Comparison of ENCODE assay signal across 8 mouse cellular contexts in genomic region chr2:30711853-30712498, GRCm38 (mm10).
A peak's percentile ranks its signal among the peaks of the same experiment; 100 is the strongest.
DNase-seq lines count a peak whose midpoint lies in the region; ATAC-seq lines count a peak whose summit lies in the region.

No protein-coding gene starts in this region.

- peak; percentile 34; the same call in 1 of the 2 replicates for ATAC-seq in embryonic facial prominence, embryonic 15.5 days (ENCODE audit: insufficient number of reproducible peaks, low FRiP score, low TSS enrichment, low read depth)
- peak; percentile 14; the same call in 1 of the 2 replicates for ATAC-seq in heart, embryonic 13.5 days (ENCODE audit: extremely low read depth, insufficient number of reproducible peaks, low FRiP score, low TSS enrichment)
- peak; percentile 20 for ATAC-seq in kidney, embryonic 16.5 days (ENCODE audit: low FRiP score, low TSS enrichment)
- ATAC-seq in liver, embryonic 15.5 days (ENCODE audit: insufficient read depth): peak; percentile 15; the same call in 1 of the 2 replicates
- ATAC-seq in neural tube, embryonic 12.5 days (ENCODE audit: low FRiP score, low read depth): peak; percentile 77

- DNase-seq in A20 (ENCODE audit: low read depth, low spot score): peak; percentile 91
- DNase-seq in adrenal gland, postnatal 25 days: peak; percentile 95
- peak; percentile 75 to 83 for DNase-seq in thymus, adult 18-20 months

- peak overlapping the region; percentile 93 for H3K27ac ChIP-seq in embryonic facial prominence, embryonic 15.5 days (replicated peaks)
- peak overlapping the region; percentile 97 for H3K27ac ChIP-seq in heart, embryonic 13.5 days (replicated peaks)
- H3K27ac ChIP-seq in kidney, embryonic 16.5 days (ENCODE audit: low read length): peak overlapping the region; percentile 97
- peak overlapping the region; percentile 38; the same call in 1 of the 2 replicates for H3K27ac ChIP-seq in liver, embryonic 15.5 days (replicated peaks)
- peak overlapping the region; percentile 95 for H3K27ac ChIP-seq in neural tube, embryonic 12.5 days

- peaks cover 79% of the 10 kb centered on the region for H3K4me1 ChIP-seq in embryonic facial prominence, embryonic 15.5 days
- H3K4me1 ChIP-seq in heart, embryonic 13.5 days: peaks cover 69% of the 10 kb centered on the region
- H3K4me1 ChIP-seq in kidney, embryonic 16.5 days (ENCODE audit: insufficient read depth, low read length): peaks cover 76% of the 10 kb centered on the region
- H3K4me1 ChIP-seq in liver, embryonic 15.5 days (replicated peaks): peaks cover 34% of the 10 kb centered on the region
- H3K4me1 ChIP-seq in neural tube, embryonic 12.5 days: peaks cover 67% of the 10 kb centered on the region

- H3K27me3 ChIP-seq in embryonic facial prominence, embryonic 15.5 days: no peaks in the 10 kb centered on the region
- no peaks in the 10 kb centered on the region for H3K27me3 ChIP-seq in heart, embryonic 13.5 days (replicated peaks)
- H3K27me3 ChIP-seq in kidney, embryonic 16.5 days (ENCODE audit: insufficient read depth, low read length): no peaks in the 10 kb centered on the region
- peaks cover 98% of the 10 kb centered on the region for H3K27me3 ChIP-seq in liver, embryonic 15.5 days
- H3K27me3 ChIP-seq in neural tube, embryonic 12.5 days (replicated peaks): no peaks in the 10 kb centered on the region

- H3K4me3 ChIP-seq in embryonic facial prominence, embryonic 15.5 days (replicated peaks): peak overlapping the region; percentile 47
- H3K4me3 ChIP-seq in heart, embryonic 13.5 days: peak overlapping the region; percentile 60
- H3K4me3 ChIP-seq in kidney, embryonic 16.5 days (ENCODE audit: low read length): peak overlapping the region; percentile 44
- peak overlapping the region; percentile 46 for H3K4me3 ChIP-seq in liver, embryonic 15.5 days (replicated peaks)
- peak overlapping the region; percentile 34 for H3K4me3 ChIP-seq in neural tube, embryonic 12.5 days

- no peaks in the 10 kb centered on the region for H3K9me3 ChIP-seq in embryonic facial prominence, embryonic 15.5 days (replicated peaks)
- no peaks in the 10 kb centered on the region for H3K9me3 ChIP-seq in heart, embryonic 13.5 days
- H3K9me3 ChIP-seq in kidney, embryonic 16.5 days (ENCODE audit: low read length): no peaks in the 10 kb centered on the region
- no peaks in the 10 kb centered on the region for H3K9me3 ChIP-seq in liver, embryonic 15.5 days (replicated peaks)
- H3K9me3 ChIP-seq in neural tube, embryonic 12.5 days: no peaks in the 10 kb centered on the region

- H3K4me2 ChIP-seq in embryonic facial prominence, embryonic 15.5 days (replicated peaks): peak overlapping the region; percentile 86
- H3K4me2 ChIP-seq in heart, embryonic 13.5 days: peak overlapping the region; percentile 85
- peak overlapping the region; percentile 66 for H3K4me2 ChIP-seq in kidney, embryonic 16.5 days (replicated peaks; ENCODE audit: low read depth, low read length)
- peak overlapping the region; percentile 70 for H3K4me2 ChIP-seq in liver, embryonic 15.5 days
- peak overlapping the region; percentile 77 for H3K4me2 ChIP-seq in neural tube, embryonic 12.5 days (replicated peaks)

- 1% methylated on average over 58 of the region's 63 CpGs for WGBS in embryonic facial prominence, embryonic 15.5 days
- under 1% methylated on average over 63 of the region's 63 CpGs for WGBS in heart, embryonic 13.5 days
- WGBS in kidney, embryonic 16.5 days: under 1% methylated on average over 59 of the region's 63 CpGs
- WGBS in liver, embryonic 15.5 days (ENCODE audit: insufficient replicate concordance): under 1% methylated on average over 61 of the region's 63 CpGs
- under 1% methylated on average over 63 of the region's 63 CpGs for WGBS in neural tube, embryonic 12.5 days

- H3K36me3 ChIP-seq in embryonic facial prominence, embryonic 15.5 days: no peaks in the 10 kb centered on the region
- no peaks in the 10 kb centered on the region for H3K36me3 ChIP-seq in heart, embryonic 13.5 days
- H3K36me3 ChIP-seq in kidney, embryonic 16.5 days (ENCODE audit: insufficient read depth, low read length): no peaks in the 10 kb centered on the region
- no peaks in the 10 kb centered on the region for H3K36me3 ChIP-seq in liver, embryonic 15.5 days (replicated peaks)
- H3K36me3 ChIP-seq in neural tube, embryonic 12.5 days: no peaks in the 10 kb centered on the region

- H3K9ac ChIP-seq in embryonic facial prominence, embryonic 15.5 days: peak overlapping the region; percentile 48
- peak overlapping the region; percentile 89 for H3K9ac ChIP-seq in heart, embryonic 13.5 days
- peak overlapping the region; percentile 76 for H3K9ac ChIP-seq in kidney, embryonic 16.5 days (replicated peaks; ENCODE audit: low read length)
- no peak overlapping the region for H3K9ac ChIP-seq in liver, embryonic 15.5 days
- H3K9ac ChIP-seq in neural tube, embryonic 12.5 days: peak overlapping the region; percentile 69

Comparison
In these comparisons a context has a peak if more than half of its experiments do, and no peak if none do; other contexts are left out.
1. Peak in every context shown above with its lines: DNase-seq, ATAC-seq, H3K4me3 ChIP-seq and H3K27ac ChIP-seq.
2. ATAC-seq: peak in every context shown above with its lines; median percentile 77 in neural tube, embryonic 12.5 days; 34 in embryonic facial prominence, embryonic 15.5 days; 20 in kidney, embryonic 16.5 days; 15 in liver, embryonic 15.5 days; 14 in heart, embryonic 13.5 days.
3. H3K27ac ChIP-seq: peak in every context shown above with its lines; median percentile 97 in heart, embryonic 13.5 days; 97 in kidney, embryonic 16.5 days; 95 in neural tube, embryonic 12.5 days; 93 in embryonic facial prominence, embryonic 15.5 days; 38 in liver, embryonic 15.5 days.